Mouse (Mus musculus) bone marrow macrophage, adult 2 months (primary cell): ENCODE measurements at regions not wholly inside any gene's neighbourhood (a gene's known extent, or its start where the extent isn't known, plus 50 kb on each side); places are given as distances from the start of the nearest gene placed in this dataset.

ENCODE experiments used
- H3K27ac ChIP-seq: 2 replicates; pipeline ENCODE4 v1.5.1; 2012; ENCODE audit warnings: low read depth, low read length; ENCODE audit not compliant: insufficient read depth
- H3K4me1 ChIP-seq: 2 replicates; pipeline ENCODE4 v1.6.1; 2012; ENCODE audit warnings: low read length; ENCODE audit not compliant: control insufficient read depth, insufficient read depth
- H3K4me3 ChIP-seq: 2 replicates; pipeline ENCODE4 v1.5.1; 2012; ENCODE audit warnings: mild to moderate bottlenecking, low read length, moderate library complexity; ENCODE audit not compliant: insufficient read depth
- CTCF ChIP-seq: IDR thresholded peaks from 2 replicates; pipeline ENCODE4 v1.5.1; 2012; ENCODE audit warnings: low read depth, mild to moderate bottlenecking, low read length, moderate library complexity
- POLR2A ChIP-seq: IDR thresholded peaks from 2 replicates; pipeline ENCODE4 v1.6.1; 2012; ENCODE audit warnings: mild to moderate bottlenecking, low read depth, low read length, borderline replicate concordance

DNA sequence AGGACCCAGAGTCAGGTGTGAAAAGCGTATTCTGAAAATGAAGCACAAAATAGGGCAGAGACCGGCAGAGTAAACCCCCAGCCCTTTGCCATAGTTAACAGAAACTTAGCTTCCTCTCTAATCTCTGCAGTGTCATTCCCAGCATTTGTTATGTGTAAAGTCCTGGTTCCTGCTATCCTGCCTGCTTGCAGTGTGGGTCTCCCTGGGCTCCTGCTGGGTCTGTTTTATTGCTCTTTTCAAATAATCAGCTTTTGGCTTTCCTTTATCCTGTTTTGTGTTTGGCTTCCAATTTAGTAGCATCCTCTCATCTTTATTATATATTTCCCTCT lies 128.3 kb downstream of the 4933412E24Rik start:
- TF ChIP-seq POLR2A (no peak), CTCF (no peak)
- Histone ChIP-seq H3K27ac (peak overlapping the region; percentile 94), H3K4me3 (peak overlapping the region; percentile 24; the same call in 1 of the 2 replicates), H3K4me1 (peaks cover 8% of the 10 kb centered on the region)

DNA sequence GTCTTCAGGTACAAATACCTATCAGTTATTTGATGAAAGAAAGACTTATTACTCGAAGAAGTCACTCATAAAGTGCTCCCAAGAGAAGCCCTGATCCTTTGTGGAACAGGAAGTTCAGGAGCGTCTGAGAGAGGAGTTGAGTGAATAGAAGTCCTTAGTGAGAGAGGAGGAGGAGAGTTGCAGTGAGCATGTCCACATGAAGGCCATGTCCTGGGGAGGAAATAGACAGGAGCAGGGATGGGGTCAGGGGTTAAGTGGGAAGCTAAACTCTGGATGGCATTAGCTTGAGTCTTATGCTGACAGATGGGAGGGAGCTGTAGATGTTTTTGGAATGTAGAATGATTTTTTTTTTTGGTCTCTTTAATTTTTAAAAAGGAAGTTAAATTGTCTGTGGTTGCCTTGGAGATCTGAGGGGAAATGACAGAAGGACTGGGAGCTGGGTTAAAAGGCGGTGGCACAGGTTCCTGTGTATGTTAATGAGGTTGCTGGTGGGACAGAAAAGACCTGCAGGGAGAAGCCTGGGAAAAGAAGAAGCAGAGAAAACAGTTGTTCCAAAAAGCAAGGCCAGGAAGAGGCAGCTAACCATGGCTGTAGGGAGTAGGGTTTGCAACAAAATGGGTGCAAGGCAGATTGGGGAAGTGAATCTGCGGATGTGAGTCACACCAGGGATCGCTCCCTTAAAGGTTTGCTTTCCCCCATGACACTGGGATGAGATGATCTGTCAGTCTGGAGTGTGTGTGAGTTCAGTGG lies 128.9 kb downstream of the 4933412E24Rik start:
- TF ChIP-seq POLR2A, result no peak
- no peak for TF ChIP-seq CTCF
- Histone ChIP-seq H3K4me1 (peaks cover 8% of the 10 kb centered on the region), H3K27ac (peak overlapping the region; percentile 94), H3K4me3 (peak overlapping the region; percentile 24; the same call in 1 of the 2 replicates)

DNA sequence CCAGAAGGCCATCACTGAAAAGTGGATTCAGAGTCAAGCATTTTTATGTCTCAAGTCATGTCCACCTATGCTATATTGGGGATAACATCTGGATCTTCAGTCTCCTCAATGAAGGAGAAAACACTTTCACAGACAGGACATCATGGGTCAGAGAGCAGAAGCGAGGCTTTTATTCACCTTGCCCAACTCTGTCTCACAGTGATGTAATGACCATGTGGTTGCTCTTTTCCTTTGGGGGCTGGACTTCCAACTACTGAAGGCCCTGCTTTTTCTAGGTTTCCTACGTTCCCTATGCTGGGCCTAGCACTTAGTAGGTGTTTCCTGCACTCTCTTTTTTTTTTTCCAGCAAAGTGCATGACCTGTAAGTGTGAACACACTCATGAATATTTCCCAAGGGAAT lies 130.4 kb downstream of the 4933412E24Rik start:
- Histone ChIP-seq H3K4me1 (peaks cover 8% of the 10 kb centered on the region), H3K4me3 (no peak overlapping the region), H3K27ac (no peak overlapping the region)
- no peak for TF ChIP-seq POLR2A
- no peak for TF ChIP-seq CTCF

DNA sequence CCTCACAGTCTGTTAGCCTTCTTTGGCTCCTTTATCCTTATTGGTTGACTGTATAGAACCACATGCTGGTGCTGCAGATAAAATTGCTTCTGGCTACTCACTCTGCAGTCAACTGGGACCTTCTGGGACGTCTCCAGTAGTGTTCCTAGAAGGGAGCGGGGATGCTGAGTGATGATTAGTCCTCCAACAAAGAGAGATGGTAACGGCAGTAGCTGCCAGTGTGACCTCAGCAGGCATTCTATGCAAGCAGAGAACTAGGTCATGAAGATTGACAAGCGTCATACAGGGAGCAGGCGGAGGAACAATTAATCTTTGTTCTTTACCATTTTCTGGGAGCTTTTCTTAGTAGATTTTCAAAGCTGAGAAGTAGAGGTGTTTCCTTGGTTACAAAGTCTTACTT lies 134.0 kb downstream of the 4933412E24Rik start:
- TF ChIP-seq CTCF (no peak), POLR2A (no peak)
- peaks cover 5% of the 10 kb centered on the region for H3K4me1 ChIP-seq
- H3K4me3 ChIP-seq, result no peak overlapping the region
- H3K27ac ChIP-seq, result no peak overlapping the region

DNA sequence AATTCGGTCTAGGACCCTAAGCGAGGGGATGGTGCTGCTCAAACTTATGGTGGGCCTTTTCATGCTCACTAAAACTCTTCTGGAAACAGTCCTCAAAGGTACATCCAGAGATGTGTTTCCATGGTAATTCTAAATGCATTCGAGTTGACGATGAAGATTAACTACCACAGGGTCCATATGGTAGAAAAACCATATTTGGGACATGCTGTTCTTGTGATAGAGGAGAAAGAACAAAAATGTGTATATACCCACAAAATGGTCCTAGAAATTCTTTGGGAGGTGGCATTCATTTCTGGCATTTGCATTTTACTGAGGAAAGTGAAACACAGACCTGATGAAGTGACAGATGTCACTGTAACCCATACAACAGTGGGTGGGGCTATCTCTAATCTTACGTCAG lies 136.0 kb downstream of the 4933412E24Rik start:
- TF ChIP-seq CTCF, result no peak
- TF ChIP-seq POLR2A, result no peak
- no peak overlapping the region for H3K27ac ChIP-seq
- H3K4me3 ChIP-seq, result no peak overlapping the region
- no peaks in the 10 kb centered on the region for H3K4me1 ChIP-seq

DNA sequence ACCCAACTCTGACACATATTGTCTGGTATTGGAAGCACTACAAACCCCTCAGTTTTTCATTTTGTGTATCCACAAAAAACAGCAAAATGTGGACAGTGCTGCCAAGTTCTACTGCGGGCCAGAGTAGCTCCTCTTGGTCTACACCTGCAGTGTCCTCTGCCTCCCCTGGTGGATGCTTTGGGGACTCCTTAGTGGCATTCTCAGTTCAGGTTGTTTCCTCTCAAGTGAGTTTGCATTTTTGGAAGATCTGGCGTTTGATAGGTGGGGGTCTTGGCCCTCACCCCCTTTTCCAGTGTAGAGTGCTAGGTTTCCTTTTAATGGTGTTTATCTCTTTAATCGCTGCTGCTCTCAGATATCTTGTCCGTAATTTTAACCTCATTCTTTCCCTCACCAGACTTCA lies 137.1 kb downstream of the 4933412E24Rik start:
- no peak overlapping the region for H3K27ac ChIP-seq
- H3K4me1 ChIP-seq, result no peaks in the 10 kb centered on the region
- H3K4me3 ChIP-seq, result no peak overlapping the region
- no peak for TF ChIP-seq CTCF
- TF ChIP-seq POLR2A, result no peak

DNA sequence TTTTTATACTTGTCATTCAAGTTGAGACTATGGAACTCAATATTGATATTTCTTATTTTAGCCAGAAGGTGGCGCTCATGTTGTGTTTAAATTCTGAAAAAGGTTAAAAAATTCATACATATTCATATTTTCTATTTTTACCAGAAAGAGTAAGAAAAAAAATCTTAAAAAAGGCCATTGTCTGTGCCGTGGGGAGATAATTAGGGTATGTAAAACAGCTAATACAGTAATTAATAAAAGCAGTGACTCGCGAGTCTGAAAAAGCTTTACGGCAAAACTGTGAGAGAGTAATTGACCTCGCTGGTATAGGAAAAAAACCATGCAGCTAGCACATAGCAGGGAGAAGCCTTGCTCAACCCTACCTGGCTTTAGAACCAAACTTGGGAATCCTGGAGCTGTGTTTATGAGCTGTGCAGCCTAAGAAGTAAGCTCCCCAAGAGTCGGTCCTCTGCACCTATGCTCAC lies 140.1 kb downstream of the 4933412E24Rik start:
- no peaks in the 10 kb centered on the region for H3K4me1 ChIP-seq
- no peak overlapping the region for H3K27ac ChIP-seq
- TF ChIP-seq POLR2A (no peak), CTCF (no peak)
- H3K4me3 ChIP-seq, result no peak overlapping the region

DNA sequence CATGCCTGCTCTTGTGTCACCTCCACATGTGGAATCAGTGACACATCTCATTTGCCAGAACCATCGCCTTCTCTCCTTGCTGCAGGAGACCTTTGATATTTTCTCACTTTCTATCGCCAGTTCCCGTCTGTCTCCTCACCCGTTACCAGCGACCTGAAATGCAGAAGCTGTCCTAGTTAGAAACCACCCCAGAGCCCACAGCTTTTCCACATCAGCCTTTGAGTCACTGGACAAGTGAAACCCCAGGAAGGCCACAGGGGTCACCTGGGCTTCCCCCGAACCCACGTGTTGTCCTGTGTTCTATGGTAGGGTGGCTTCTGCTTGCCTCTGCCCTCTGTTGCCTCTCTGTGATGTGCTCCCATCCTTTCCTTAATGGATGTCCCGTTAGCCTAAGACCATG lies 149.7 kb downstream of the 4933412E24Rik start:
- Histone ChIP-seq H3K4me3 (no peak overlapping the region), H3K27ac (no peak overlapping the region), H3K4me1 (peaks cover 18% of the 10 kb centered on the region)
- TF ChIP-seq CTCF, result no peak
- TF ChIP-seq POLR2A, result no peak

DNA sequence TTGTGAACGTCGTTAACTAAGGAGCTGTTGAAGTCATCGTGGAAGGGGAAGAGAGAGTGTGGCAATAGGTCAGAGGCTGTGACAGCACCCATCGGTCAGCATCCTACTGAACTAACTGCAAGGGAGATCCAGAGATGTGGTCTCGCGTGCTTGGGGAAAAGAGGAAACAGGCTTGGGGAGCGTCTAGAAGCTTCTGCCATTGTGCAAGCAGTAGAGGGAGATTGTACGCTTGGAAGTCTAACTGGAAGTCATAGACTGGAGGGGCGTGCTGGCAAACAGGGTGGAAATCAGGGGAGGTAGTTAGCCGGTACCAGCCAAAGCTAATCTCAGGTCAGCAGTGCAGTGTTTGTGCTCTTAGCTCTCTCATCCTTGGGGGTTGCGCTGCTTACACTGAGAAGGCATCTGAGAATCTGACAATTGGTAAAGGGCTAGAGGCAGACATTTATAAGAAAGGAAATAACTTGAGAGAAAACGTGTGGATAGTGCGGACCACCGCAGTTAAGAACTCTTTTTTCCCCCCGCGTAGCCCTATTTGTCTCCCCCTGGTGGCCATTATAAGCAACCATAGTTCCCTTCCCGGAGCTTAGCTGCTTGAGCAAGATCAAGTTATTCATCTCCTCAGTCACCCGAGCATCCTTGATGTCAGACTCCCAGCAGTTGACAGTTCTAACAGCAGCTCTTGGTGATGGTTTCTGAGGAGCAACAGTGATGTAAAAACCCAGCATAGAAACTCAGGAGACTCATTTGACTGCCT lies 151.5 kb downstream of the 4933412E24Rik start:
- no peak for TF ChIP-seq POLR2A
- TF ChIP-seq CTCF, result peak; percentile 94
- H3K27ac ChIP-seq, result peak overlapping the region; percentile 66
- no peak overlapping the region for H3K4me3 ChIP-seq
- peaks cover 22% of the 10 kb centered on the region for H3K4me1 ChIP-seq
